Comparison of ENCODE assay signal across 8 mouse cellular contexts in genomic region chr10:81424246-81425051, GRCm38 (mm10). TPM values are rescaled to one million over a fixed set of nuclear protein-coding genes. Genes with fewer than 3 reads are reported as not detected.
DNase-seq lines count a peak whose midpoint lies in the region; ATAC-seq and TF ChIP-seq lines count a peak whose summit lies in the region.

No protein-coding gene starts in this region.

- peaks cover 5% of the 10 kb centered on the region for H3K27me3 ChIP-seq in spleen, adult 2 months (ENCODE audit: control insufficient read depth, insufficient read depth, low read length)
- H3K27me3 ChIP-seq in intestine, embryonic 14.5 days (replicated peaks; ENCODE audit: control insufficient read depth, insufficient read depth, low read length): peaks cover 3% of the 10 kb centered on the region; the same call in 1 of the 2 replicates
- peaks cover 45% of the 10 kb centered on the region for H3K27me3 ChIP-seq in limb, embryonic 13.5 days
- H3K27me3 ChIP-seq in neural tube, embryonic 11.5 days (ENCODE audit: control insufficient read depth, insufficient read depth, low read length): peaks cover 60% of the 10 kb centered on the region

- no peaks in the 10 kb centered on the region for H3K9me3 ChIP-seq in intestine, embryonic 14.5 days (ENCODE audit: control insufficient read depth, low read length)
- H3K9me3 ChIP-seq in limb, embryonic 13.5 days: no peaks in the 10 kb centered on the region
- H3K9me3 ChIP-seq in neural tube, embryonic 11.5 days (ENCODE audit: control insufficient read depth, low read length): no peaks in the 10 kb centered on the region

- peak in 1 of 2 experiments; percentile 3 for DNase-seq in spleen, adult 2 months (ENCODE audit: low read depth in 1 of 2, low spot score in 2 of 2)
- no peak for DNase-seq in spleen, postnatal 36 days (ENCODE audit: low spot score in 2 of 2)
- peak; percentile 90 to 93 for DNase-seq in cerebellum, postnatal 36 days
- DNase-seq in gastrocnemius, postnatal 4 days (ENCODE audit: low spot score in 2 of 2): peak; percentile 55 to 72
- peak; percentile 65 for DNase-seq in intestine, embryonic 14.5 days (ENCODE audit: low spot score)
- peak; percentile 9 for DNase-seq in neural tube, embryonic 11.5 days (ENCODE audit: low spot score)

- peaks cover 8% of the 10 kb centered on the region; the same call in 1 of the 2 replicates for H3K4me1 ChIP-seq in spleen, adult 2 months (ENCODE audit: control insufficient read depth, insufficient read depth, insufficient read length)
- peaks cover 23% of the 10 kb centered on the region for H3K4me1 ChIP-seq in intestine, embryonic 14.5 days (replicated peaks; ENCODE audit: control insufficient read depth, insufficient read depth, low read length)
- H3K4me1 ChIP-seq in limb, embryonic 13.5 days: peaks cover 35% of the 10 kb centered on the region
- H3K4me1 ChIP-seq in neural tube, embryonic 11.5 days (ENCODE audit: control insufficient read depth, insufficient read depth, low read length): peaks cover 11% of the 10 kb centered on the region

- TF ChIP-seq POLR2A in spleen, adult 2 months (IDR thresholded peaks at IDR 0.05; ENCODE audit: low read depth, low read length): no peak

- ATAC-seq in intestine, embryonic 14.5 days (replicated peaks; ENCODE audit: low FRiP score, low TSS enrichment, low read depth): 0 out of 2 replicates have a peak, but pooled peaks have one; percentile 14
- ATAC-seq in limb, embryonic 13.5 days (ENCODE audit: low FRiP score, low read depth): no peak
- no peak for ATAC-seq in neural tube, embryonic 11.5 days (ENCODE audit: insufficient read depth, low FRiP score, low TSS enrichment)
- ATAC-seq in megakaryocyte-erythroid progenitor cell, adult 5-6 weeks (replicated peaks; ENCODE audit: low FRiP score, low TSS enrichment, poor library complexity, severe bottlenecking): no peak

- WGBS in spleen, adult 2 months: 47% methylated on average over 22 of the region's 25 CpGs
- WGBS in intestine, embryonic 14.5 days: 8% methylated on average over 25 of the region's 25 CpGs
- WGBS in limb, embryonic 13.5 days: 3% methylated on average over 25 of the region's 25 CpGs
- 4% methylated on average over 25 of the region's 25 CpGs for WGBS in neural tube, embryonic 11.5 days

- H3K27ac ChIP-seq in spleen, adult 2 months (ENCODE audit: insufficient read depth, low read length): 0 out of 2 replicates have a peak overlapping the region, but pooled peaks have one; percentile 24
- H3K27ac ChIP-seq in intestine, embryonic 14.5 days (ENCODE audit: low read depth): peak overlapping the region; percentile 51; the same call in 1 of the 2 replicates
- H3K27ac ChIP-seq in limb, embryonic 13.5 days: peak overlapping the region; percentile 48; the same call in 1 of the 2 replicates
- H3K27ac ChIP-seq in neural tube, embryonic 11.5 days (ENCODE audit: low read depth, low read length): no peak overlapping the region

- TF ChIP-seq CTCF in spleen, adult 2 months (IDR thresholded peaks at IDR 0.05; ENCODE audit: extremely low read depth, insufficient read depth, insufficient read length, insufficient replicate concordance): no peak

- H3K36me3 ChIP-seq in spleen, adult 2 months (ENCODE audit: control insufficient read depth, insufficient read depth, low read length): no peaks in the 10 kb centered on the region
- H3K36me3 ChIP-seq in intestine, embryonic 14.5 days (ENCODE audit: control insufficient read depth, insufficient read depth, low read length): peaks cover 4% of the 10 kb centered on the region; the same call in 1 of the 2 replicates
- peaks cover 18% of the 10 kb centered on the region for H3K36me3 ChIP-seq in limb, embryonic 13.5 days
- no peaks in the 10 kb centered on the region for H3K36me3 ChIP-seq in neural tube, embryonic 11.5 days (ENCODE audit: control insufficient read depth, insufficient read depth, low read length)

- H3K9ac ChIP-seq in intestine, embryonic 14.5 days (ENCODE audit: low read length): peak overlapping the region; percentile 40
- peak overlapping the region; percentile 84 for H3K9ac ChIP-seq in limb, embryonic 13.5 days
- H3K9ac ChIP-seq in neural tube, embryonic 11.5 days (ENCODE audit: low read length): 0 out of 2 replicates have a peak overlapping the region, but pooled peaks have one; percentile 15

- H3K4me3 ChIP-seq in spleen, adult 2 months (ENCODE audit: extremely low read depth, insufficient read depth, insufficient read length): no peak overlapping the region
- peak overlapping the region; percentile 58 for H3K4me3 ChIP-seq in intestine, embryonic 14.5 days (ENCODE audit: low read depth, low read length)
- H3K4me3 ChIP-seq in limb, embryonic 13.5 days: peak overlapping the region; percentile 68
- H3K4me3 ChIP-seq in neural tube, embryonic 11.5 days (ENCODE audit: low read depth, low read length): no peak overlapping the region

- H3K4me2 ChIP-seq in intestine, embryonic 14.5 days (ENCODE audit: low read length): peak overlapping the region; percentile 75
- H3K4me2 ChIP-seq in limb, embryonic 13.5 days (replicated peaks): peak overlapping the region; percentile 85
- no peak overlapping the region for H3K4me2 ChIP-seq in neural tube, embryonic 11.5 days (ENCODE audit: low read depth)

RNA-seq across cellular contexts. Expression of gene Nfic, which starts 31.0 kb away (rescaled TPM):
- polyA plus RNA-seq in spleen, adult 2 months (2012; rRNA removed): 26.0 and 32.4 TPM in 2 replicates
- total RNA-seq in gastrocnemius, postnatal 4 days (2021): 100 to 1,000 TPM; 274 to 335 TPM
- polyA plus RNA-seq in intestine, embryonic 14.5 days (2014; fragmentation: Nextera tagmentation; extraction: Ambion mirVana): 52.4 and 57.2 TPM in 2 replicates
- polyA plus RNA-seq in limb, embryonic 13.5 days (2015; fragmentation: Nextera tagmentation; extraction: Ambion mirVana): 77.2 and 82.8 TPM in 2 replicates
- polyA plus RNA-seq in neural tube, embryonic 11.5 days (2014; fragmentation: Nextera tagmentation; extraction: Ambion mirVana): 16.8 TPM in 2 replicates
- total RNA-seq in megakaryocyte-erythroid progenitor cell, adult 5-6 weeks (2014; fragmentation: Nextera tagmentation): 10.6 and 15.9 TPM in 2 replicates
- total RNA-seq in megakaryocyte-erythroid progenitor cell, adult 5-6 weeks (2017): 3.0 and 3.4 TPM in 2 replicates

RNA-seq across cellular contexts. Expression of gene Smim24, which starts 31.6 kb away (rescaled TPM):
- 18.3 and 22.9 TPM in 2 replicates for polyA plus RNA-seq in spleen, adult 2 months (2012; rRNA removed)
- total RNA-seq in gastrocnemius, postnatal 4 days (2021): under 1 TPM; 0.91 to 0.98 TPM
- 99.8 and 125 TPM in 2 replicates for polyA plus RNA-seq in intestine, embryonic 14.5 days (2014; fragmentation: Nextera tagmentation; extraction: Ambion mirVana)
- 4.2 and 4.7 TPM in 2 replicates for polyA plus RNA-seq in limb, embryonic 13.5 days (2015; fragmentation: Nextera tagmentation; extraction: Ambion mirVana)
- 1.9 and 3.5 TPM in 2 replicates for polyA plus RNA-seq in neural tube, embryonic 11.5 days (2014; fragmentation: Nextera tagmentation; extraction: Ambion mirVana)
- total RNA-seq in megakaryocyte-erythroid progenitor cell, adult 5-6 weeks (2014; fragmentation: Nextera tagmentation): 7.7 and 12.8 TPM in 2 replicates
- total RNA-seq in megakaryocyte-erythroid progenitor cell, adult 5-6 weeks (2017): 7.4 and 7.5 TPM in 2 replicates

RNA-seq across cellular contexts. Expression of gene Gm48552, which starts 35.6 kb away (rescaled TPM):
- polyA plus RNA-seq in spleen, adult 2 months (2012; rRNA removed): 2.9 and 6.4 TPM in 2 replicates
- 1 to 10 TPM; 1.3 to 2.0 TPM for total RNA-seq in gastrocnemius, postnatal 4 days (2021)
- 0.37 and 0.44 TPM in 2 replicates for polyA plus RNA-seq in intestine, embryonic 14.5 days (2014; fragmentation: Nextera tagmentation; extraction: Ambion mirVana)
- 1.7 and 1.9 TPM in 2 replicates for polyA plus RNA-seq in limb, embryonic 13.5 days (2015; fragmentation: Nextera tagmentation; extraction: Ambion mirVana)
- 0.97 and 1.3 TPM in 2 replicates for polyA plus RNA-seq in neural tube, embryonic 11.5 days (2014; fragmentation: Nextera tagmentation; extraction: Ambion mirVana)
- total RNA-seq in megakaryocyte-erythroid progenitor cell, adult 5-6 weeks (2014; fragmentation: Nextera tagmentation): 4.0 TPM in 1 of 2 replicates, not detected in the other
- total RNA-seq in megakaryocyte-erythroid progenitor cell, adult 5-6 weeks (2017): not detected in 2 replicates

RNA-seq across cellular contexts. Expression of gene Gm48551, which starts 40.2 kb away (rescaled TPM):
- polyA plus RNA-seq in spleen, adult 2 months (2012; rRNA removed): 2.3 and 2.9 TPM in 2 replicates
- 1 to 10 TPM in 1 of 2 experiments, under 1 TPM in 1; 0.70 to 1.5 TPM for total RNA-seq in gastrocnemius, postnatal 4 days (2021)
- polyA plus RNA-seq in intestine, embryonic 14.5 days (2014; fragmentation: Nextera tagmentation; extraction: Ambion mirVana): 2.4 and 4.2 TPM in 2 replicates
- 3.3 and 4.0 TPM in 2 replicates for polyA plus RNA-seq in limb, embryonic 13.5 days (2015; fragmentation: Nextera tagmentation; extraction: Ambion mirVana)
- 1.7 and 3.0 TPM in 2 replicates for polyA plus RNA-seq in neural tube, embryonic 11.5 days (2014; fragmentation: Nextera tagmentation; extraction: Ambion mirVana)
- total RNA-seq in megakaryocyte-erythroid progenitor cell, adult 5-6 weeks (2014; fragmentation: Nextera tagmentation): 1.2 and 6.3 TPM in 2 replicates
- 0.11 and 2.6 TPM in 2 replicates for total RNA-seq in megakaryocyte-erythroid progenitor cell, adult 5-6 weeks (2017)

RNA-seq across cellular contexts. Expression of gene Dohh, which starts 40.2 kb away (rescaled TPM):
- polyA plus RNA-seq in spleen, adult 2 months (2012; rRNA removed): 47.9 and 71.7 TPM in 2 replicates
- total RNA-seq in gastrocnemius, postnatal 4 days (2021): 10 to 100 TPM; 48.1 to 48.5 TPM
- polyA plus RNA-seq in intestine, embryonic 14.5 days (2014; fragmentation: Nextera tagmentation; extraction: Ambion mirVana): 70.7 and 70.8 TPM in 2 replicates
- polyA plus RNA-seq in limb, embryonic 13.5 days (2015; fragmentation: Nextera tagmentation; extraction: Ambion mirVana): 72.7 and 79.4 TPM in 2 replicates
- 64.1 and 76.1 TPM in 2 replicates for polyA plus RNA-seq in neural tube, embryonic 11.5 days (2014; fragmentation: Nextera tagmentation; extraction: Ambion mirVana)
- 12.3 and 31.4 TPM in 2 replicates for total RNA-seq in megakaryocyte-erythroid progenitor cell, adult 5-6 weeks (2014; fragmentation: Nextera tagmentation)
- total RNA-seq in megakaryocyte-erythroid progenitor cell, adult 5-6 weeks (2017): 31.2 and 37.8 TPM in 2 replicates

Comparison
In these comparisons a context has a peak if more than half of its experiments do, and no peak if none do; other contexts are left out.
1. DNase-seq: peak in cerebellum, postnatal 36 days (2 of 2), gastrocnemius, postnatal 4 days (2 of 2), intestine, embryonic 14.5 days (single experiment) and neural tube, embryonic 11.5 days (single experiment); none in spleen, postnatal 36 days (0 of 2).
2. H3K4me3 ChIP-seq: peak in intestine, embryonic 14.5 days (single experiment) and limb, embryonic 13.5 days (single experiment); none in spleen, adult 2 months (single experiment) and neural tube, embryonic 11.5 days (single experiment).
3. H3K9ac ChIP-seq: peak in every context shown above with its lines; median percentile 84 in limb, embryonic 13.5 days; 40 in intestine, embryonic 14.5 days; 15 in neural tube, embryonic 11.5 days.